Mouse (Mus musculus) limb, embryonic 15.5 days (tissue): ENCODE measurements around the gene Tead1. TPM values are rescaled to one million over a fixed set of nuclear protein-coding genes. Genes with fewer than 3 reads are reported as not detected.

Source experiments
- ATAC-seq: fragments of 200-750 bp; cut with Nextera tagmentation; 2 replicates; pipeline ENCODE4 v1.8.0; 2017; ENCODE audit warnings: low read depth, moderate TSS enrichment; ENCODE audit not compliant: insufficient number of reproducible peaks, low FRiP score, low TSS enrichment
- H3K27ac ChIP-seq: fragments of 300-500 bp; sonication (generic); 2 replicates; pipeline ENCODE4 v1.5.1; 2015; ENCODE audit warnings: moderate library complexity, mild to moderate bottlenecking, inconsistent platforms
- H3K27me3 ChIP-seq: fragments of 300-500 bp; sonication (generic); 2 replicates; pipeline ENCODE4 v1.6.1; 2015; ENCODE audit warnings: inconsistent platforms
- H3K36me3 ChIP-seq: fragments of 300-500 bp; sonication (generic); 2 replicates; pipeline ENCODE4 v1.6.1; 2015; ENCODE audit warnings: inconsistent platforms
- H3K4me1 ChIP-seq: fragments of 300-500 bp; sonication (generic); 2 replicates; pipeline ENCODE4 v1.6.1; 2015; ENCODE audit warnings: inconsistent platforms
- H3K4me2 ChIP-seq: fragments of 300-500 bp; sonication (generic); 2 replicates; pipeline ENCODE4 v1.6.1; 2015; ENCODE audit warnings: mild to moderate bottlenecking, inconsistent platforms
- H3K4me3 ChIP-seq: fragments of 300-500 bp; sonication (generic); 2 replicates; pipeline ENCODE4 v1.5.1; 2015; ENCODE audit warnings: mild to moderate bottlenecking, inconsistent platforms
- H3K9ac ChIP-seq: fragments of 300-500 bp; sonication (generic); 2 replicates; pipeline ENCODE4 v1.6.1; 2015; ENCODE audit warnings: inconsistent platforms
- H3K9me3 ChIP-seq: fragments of 300-500 bp; sonication (generic); 2 replicates; pipeline ENCODE4 v1.6.1; 2016; ENCODE audit warnings: inconsistent platforms
- WGBS: fragments of 180-500 bp; shearing (Covaris S2); methylation state at CpG from one replicate; pipeline ENCODE4 v1.1.7; 2015; 5-methylcytosine and 5-hydroxymethylcytosine counted together
- microRNA-seq: library from miRNA; unstranded; fragments of <30 nt; microRNA quantifications from one replicate; pipeline ENCODE4, GENCODE M21; 2016
- polyA plus RNA-seq: library from polyadenylated mRNA; unstranded; fragments of >200 nt; fragmentation: Nextera tagmentation; extraction: Ambion mirVana; gene quantifications from 2 replicates; pipeline ENCODE4 v1.2.1, GENCODE M21; 2015

Gene Tead1
- polyA plus RNA-seq, 1 experiment from 2014 or later, result 24.5 TPM

DNA sequence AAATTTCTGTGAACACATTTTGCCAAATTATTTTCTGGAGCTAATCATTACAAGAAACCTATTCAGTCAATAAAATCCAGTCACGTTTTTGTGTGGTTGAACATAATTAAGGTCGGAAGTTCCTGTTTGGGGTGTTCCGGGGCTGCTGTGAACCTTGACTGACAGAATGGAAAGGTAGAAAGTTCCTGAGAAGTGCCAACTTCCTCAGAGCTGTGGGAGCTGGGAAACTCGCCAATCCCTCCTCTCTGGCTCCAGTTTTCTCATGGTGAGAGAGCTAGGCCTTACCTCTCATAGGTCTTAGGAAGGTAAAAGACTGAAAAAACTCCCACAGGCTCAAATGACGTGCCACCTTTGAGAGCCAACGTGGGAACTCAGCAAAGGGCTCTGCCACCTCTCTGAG, 267.6 kb downstream of the Tead1 start:
- Histone ChIP-seq H3K9me3 (no peaks in the 10 kb centered on the region), H3K27me3 (no peaks in the 10 kb centered on the region), H3K9ac (no peak overlapping the region), H3K36me3 (no peaks in the 10 kb centered on the region), H3K4me2 (no peak overlapping the region), H3K4me1 (no peaks in the 10 kb centered on the region), H3K4me3 (no peak overlapping the region), H3K27ac (peak overlapping the region; percentile 30)
- no peak for ATAC-seq
- WGBS, result 32% methylated on average over 6 of the region's 6 CpGs

DNA sequence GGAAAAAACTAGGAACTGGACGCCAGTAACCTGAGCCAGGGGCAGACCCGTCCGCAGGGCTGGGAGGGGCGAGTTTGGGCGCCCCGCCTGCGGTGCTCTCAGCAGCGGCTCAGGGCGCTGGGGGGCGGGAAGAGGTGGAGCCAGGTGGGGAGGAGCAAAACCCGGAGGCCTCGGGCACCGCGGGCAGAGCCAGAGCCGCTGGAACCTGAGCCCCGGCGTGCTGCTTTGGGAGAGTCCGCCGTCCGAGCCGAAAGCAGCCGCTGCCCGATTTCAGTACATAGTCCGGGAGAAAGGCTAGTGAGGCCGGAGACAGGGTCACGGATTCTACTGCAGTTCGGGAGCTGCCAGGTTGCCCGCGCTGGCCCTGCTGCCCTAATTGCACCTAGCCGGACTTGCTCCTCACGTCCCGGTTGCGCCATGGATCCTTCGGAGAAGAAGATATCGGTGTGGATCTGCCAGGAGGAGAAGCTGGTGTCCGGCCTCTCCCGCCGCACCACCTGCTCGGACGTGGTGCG, 274.7 kb downstream of the Tead1 start, which contains the start of gene Rassf10:
Rassf10 (plus strand) TSS at position 186 of the 515 bp plus-strand sequence.
- WGBS, result under 1% methylated on average over 41 of the region's 41 CpGs
- Histone ChIP-seq H3K27ac (no peak within 1 kb of the TSS), H3K9ac (peak within 1 kb of the TSS; percentile 37), H3K27me3 (peaks cover 38% of the 10 kb centered on the region), H3K4me2 (peak within 1 kb of the TSS; percentile 94), H3K4me1 (peaks cover 23% of the 10 kb centered on the region), H3K9me3 (no peaks in the 10 kb centered on the region), H3K36me3 (no peaks in the 10 kb centered on the region), H3K4me3 (peak within 1 kb of the TSS; percentile 48)
- ATAC-seq, result peak; percentile 84

DNA sequence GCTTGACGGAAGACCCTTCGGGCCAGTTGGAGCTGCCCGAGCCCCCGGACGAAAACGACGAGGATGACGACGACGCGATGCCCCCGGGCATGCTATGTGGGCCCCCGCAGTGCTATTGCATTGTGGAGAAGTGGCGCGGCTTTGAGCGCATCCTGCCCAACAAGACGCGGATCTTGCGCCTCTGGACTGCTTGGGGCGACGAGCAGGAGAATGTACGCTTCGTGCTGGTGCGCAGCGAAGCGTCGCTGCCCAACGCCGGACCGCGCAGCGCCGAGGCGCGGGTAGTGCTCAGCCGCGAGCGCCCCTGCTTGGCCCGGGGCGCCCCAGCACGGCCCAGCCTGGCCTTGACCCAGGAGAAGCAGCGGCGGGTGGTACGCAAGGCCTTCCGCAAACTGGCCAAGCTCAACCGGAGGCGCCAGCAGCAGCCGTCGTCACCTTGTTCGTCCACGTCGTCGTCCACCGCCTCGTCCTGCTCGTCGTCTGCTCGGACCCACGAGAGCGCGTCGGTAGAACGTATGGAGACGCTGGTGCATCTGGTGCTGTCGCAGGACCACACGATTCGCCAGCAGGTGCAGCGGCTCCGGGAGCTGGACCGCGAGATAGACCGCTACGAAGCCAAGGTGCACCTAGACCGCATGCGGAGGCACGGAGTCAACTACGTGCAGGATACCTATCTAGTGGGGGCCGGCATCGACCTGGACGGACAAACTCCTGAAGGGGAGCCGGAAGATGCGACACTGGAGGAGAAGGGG, 275.4 kb downstream of the Tead1 start:
- H3K9ac ChIP-seq, result peak overlapping the region; percentile 37
- 1% methylated on average over 81 of the region's 82 CpGs for WGBS
- ATAC-seq, result no peak

DNA sequence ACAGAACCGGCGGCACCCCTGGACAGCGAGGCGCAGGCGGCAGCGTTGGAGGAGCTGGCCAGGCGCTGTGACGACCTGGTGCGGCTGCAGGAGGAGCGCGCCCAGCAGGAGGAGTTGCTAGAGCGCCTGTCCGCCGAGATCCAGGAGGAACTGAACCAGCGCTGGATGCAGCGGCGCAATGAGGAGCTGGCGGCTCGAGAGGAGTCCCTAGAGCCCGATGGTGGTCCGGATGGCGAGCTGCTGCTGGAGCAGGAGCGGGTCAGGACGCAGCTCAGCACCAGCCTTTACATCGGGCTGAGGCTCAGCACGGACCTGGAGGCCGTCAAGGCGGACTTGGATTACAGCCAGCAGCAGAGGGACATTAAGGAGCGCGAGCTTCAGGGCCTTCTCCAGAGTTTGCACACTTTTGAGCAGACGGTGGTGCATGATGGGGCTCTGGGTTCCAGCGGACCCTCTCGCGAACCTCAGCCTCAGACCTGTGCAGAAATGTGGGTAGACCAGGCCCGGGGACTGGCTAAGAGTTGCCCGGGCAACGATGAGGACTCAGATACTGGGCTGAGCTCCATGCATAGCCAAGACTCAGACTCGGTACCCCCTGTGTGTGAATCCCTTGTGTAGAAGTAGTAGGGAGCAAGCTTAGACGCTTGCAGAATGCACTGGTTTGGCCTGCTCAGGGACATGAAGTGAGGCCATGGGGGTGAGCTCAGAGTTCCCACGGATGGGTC, 276.1 kb downstream of the Tead1 start:
- Histone ChIP-seq H3K9me3 (no peaks in the 10 kb centered on the region), H3K9ac (no peak overlapping the region), H3K36me3 (no peaks in the 10 kb centered on the region), H3K4me2 (peak overlapping the region; percentile 94), H3K4me1 (peaks cover 23% of the 10 kb centered on the region), H3K27ac (no peak overlapping the region; the same call in 1 of the 2 replicates), H3K4me3 (peak overlapping the region; percentile 48), H3K27me3 (peaks cover 38% of the 10 kb centered on the region)
- 5% methylated on average over 40 of the region's 40 CpGs for WGBS
- no peak for ATAC-seq

More for the DNA sequence above, 275.4 kb downstream of the Tead1 start:
- H3K27ac ChIP-seq, result no peak overlapping the region
- H3K36me3 ChIP-seq, result no peaks in the 10 kb centered on the region
- H3K4me1 ChIP-seq, result peaks cover 23% of the 10 kb centered on the region
- peak overlapping the region; percentile 94 for H3K4me2 ChIP-seq
- no peaks in the 10 kb centered on the region for H3K9me3 ChIP-seq
- H3K27me3 ChIP-seq, result peaks cover 38% of the 10 kb centered on the region
- peak overlapping the region; percentile 48 for H3K4me3 ChIP-seq

DNA sequence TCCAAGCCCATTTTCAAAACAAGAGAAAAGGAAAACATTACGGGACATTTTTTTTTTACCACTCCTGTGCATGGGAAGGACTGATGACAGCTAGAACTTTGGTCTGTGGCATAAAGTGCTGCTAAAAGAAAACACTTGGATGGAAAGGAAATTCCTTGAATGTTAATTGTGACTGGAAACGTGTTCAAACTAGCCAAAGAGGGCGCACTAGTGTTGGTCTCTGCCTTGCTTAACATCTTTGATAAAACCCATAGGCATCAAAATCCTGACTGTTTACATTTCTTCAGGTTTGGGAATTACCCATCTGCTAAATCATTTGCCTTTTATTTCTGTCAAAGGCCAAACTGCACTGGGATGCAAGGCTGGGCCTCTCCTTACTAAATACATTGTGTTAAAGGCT, 276.8 kb downstream of the Tead1 start:
- Histone ChIP-seq H3K9ac (no peak overlapping the region), H3K27ac (no peak overlapping the region), H3K27me3 (peaks cover 38% of the 10 kb centered on the region), H3K4me2 (peak overlapping the region; percentile 94; the same call in 1 of the 2 replicates), H3K9me3 (no peaks in the 10 kb centered on the region), H3K4me3 (peak overlapping the region; percentile 48; the same call in 1 of the 2 replicates), H3K4me1 (peaks cover 23% of the 10 kb centered on the region), H3K36me3 (no peaks in the 10 kb centered on the region)
- 32% methylated on average over 3 of the region's 3 CpGs for WGBS
- no peak for ATAC-seq

Small RNAs within 50 kb of the gene (microRNA-seq; reads per million reads assigned to microRNA genes)
- not detected for gene Gm44462
